Mouse (Mus musculus) stomach, postnatal 0 days (tissue): Measurements from ENCODE around the gene Furin. TPM values are rescaled to one million over a fixed set of nuclear protein-coding genes. Genes with fewer than 3 reads are reported as not detected.
A peak's percentile ranks its signal among the peaks of the same experiment; 100 is the strongest.

ENCODE experiments used
- ATAC-seq: fragments of 200-750 bp; cut with Nextera tagmentation; 2 replicates; pipeline ENCODE4 v1.8.0; 2017; ENCODE audit not compliant: low FRiP score, low TSS enrichment
- DNase-seq: peaks from one replicate; pipeline ENCODE4 v3.0.0-alpha.2; 2016; ENCODE audit warnings: low spot score
- H3K27ac ChIP-seq: fragments of 300-500 bp; sonication (generic); replicated peaks from 2 replicates; pipeline ENCODE4 v1.5.1; 2014; ENCODE audit warnings: mild to moderate bottlenecking, control low read depth
- H3K27me3 ChIP-seq: fragments of 300-500 bp; sonication (generic); 2 replicates; pipeline ENCODE4 v1.6.1; 2014; ENCODE audit warnings: low read length; ENCODE audit not compliant: control insufficient read depth, insufficient read depth
- H3K36me3 ChIP-seq: fragments of 300-500 bp; sonication (generic); 2 replicates; pipeline ENCODE4 v1.6.1; 2014; ENCODE audit warnings: low read length, mixed read lengths; ENCODE audit not compliant: control insufficient read depth, insufficient read depth
- H3K4me1 ChIP-seq: fragments of 300-500 bp; sonication (generic); replicated peaks from 2 replicates; pipeline ENCODE4 v1.6.1; 2014; ENCODE audit warnings: antibody characterized with exemption; ENCODE audit not compliant: control insufficient read depth, insufficient read depth
- H3K4me2 ChIP-seq: fragments of 300-500 bp; sonication (generic); replicated peaks from 2 replicates; pipeline ENCODE4 v1.6.1; 2014; ENCODE audit warnings: low read depth, mild to moderate bottlenecking, control low read depth, moderate library complexity
- H3K4me3 ChIP-seq: fragments of 300-500 bp; sonication (generic); 2 replicates; pipeline ENCODE4 v1.5.1; 2014; ENCODE audit warnings: low read depth, low read length, control low read depth
- H3K9ac ChIP-seq: fragments of 300-500 bp; sonication (generic); 2 replicates; pipeline ENCODE4 v1.6.1; 2014; ENCODE audit warnings: mild to moderate bottlenecking, low read length, control low read depth, mixed read lengths
- H3K9me3 ChIP-seq: fragments of 300-500 bp; sonication (generic); 2 replicates; pipeline ENCODE4 v1.6.1; 2016; ENCODE audit warnings: low read length; ENCODE audit not compliant: control insufficient read depth
- CTCF ChIP-seq: IDR thresholded peaks from 2 replicates; pipeline ENCODE4 v1.5.1; 2016; ENCODE audit warnings: antibody characterized with exemption, low read depth, mild to moderate bottlenecking, moderate library complexity
- EP300 ChIP-seq: optimal IDR thresholded peaks from 2 replicates; pipeline ENCODE3; 2016; ENCODE audit warnings: antibody characterized with exemption
- WGBS: fragments of 180-500 bp; shearing (Covaris S2); extraction: QIAGEN DNeasy Blood & Tissue Kit; methylation state at CpG from one replicate; pipeline ENCODE4 v1.1.7; 2014; 5-methylcytosine and 5-hydroxymethylcytosine counted together
- polyA plus RNA-seq: library from polyadenylated mRNA; unstranded; fragments of >200 nt; fragmentation: Nextera tagmentation; extraction: Ambion mirVana; gene quantifications from 2 replicates; pipeline ENCODE4 v1.2.1, GENCODE M21; 2015

Furin gene
- polyA plus RNA-seq, 1 experiment from 2014 or later, result 17.6 TPM

DNA sequence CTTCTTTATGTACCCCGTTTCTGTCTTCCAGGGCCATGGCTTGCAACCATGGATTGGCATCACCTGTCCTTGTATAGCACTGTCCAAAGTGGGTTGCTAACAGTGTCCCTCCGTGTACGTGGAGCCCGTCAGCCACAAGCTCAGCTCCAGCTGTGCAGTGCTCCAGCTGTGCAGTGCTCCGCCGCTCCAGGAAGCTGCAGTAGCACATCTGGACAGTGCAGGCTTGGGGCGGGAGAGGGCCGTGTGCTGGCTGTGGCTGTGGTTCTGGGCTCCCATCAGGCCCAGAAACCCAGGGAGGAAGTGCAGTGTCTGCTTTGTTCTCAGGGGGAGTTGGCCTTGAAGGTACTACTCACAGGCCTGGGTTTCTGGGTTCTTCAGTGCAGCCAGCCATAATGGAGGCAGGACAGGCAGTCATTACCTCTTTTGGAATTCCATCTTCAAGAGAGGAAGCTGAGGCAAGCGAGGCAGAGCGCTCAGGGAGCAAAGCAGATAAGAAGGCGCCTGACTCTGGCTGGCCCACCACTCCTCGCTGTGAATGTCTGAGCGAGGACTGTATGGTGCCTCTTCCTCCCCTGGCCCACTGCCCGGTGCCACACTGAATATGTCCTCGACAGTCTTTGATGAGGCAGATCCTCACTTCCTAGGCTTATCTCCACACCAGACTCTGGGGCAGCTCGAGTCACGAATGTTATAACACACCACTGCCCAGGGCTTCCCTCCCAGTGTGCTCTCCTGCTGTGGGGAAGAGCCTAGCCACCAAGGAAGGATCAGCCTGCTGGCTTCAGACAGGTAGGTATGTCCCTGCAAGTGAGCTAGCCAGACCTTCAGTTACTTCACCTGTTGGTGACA lies 39.4 kb upstream of the Furin start:
- ATAC-seq (0 out of 2 replicates have a peak, but pooled peaks have one; percentile 15), DNase-seq (no peak)
- H3K9me3 ChIP-seq, result no peaks in the 10 kb centered on the region
- no peak overlapping the region for H3K27ac ChIP-seq
- no peaks in the 10 kb centered on the region for H3K27me3 ChIP-seq
- WGBS, result 63% methylated on average over 17 of the region's 17 CpGs
- H3K4me2 ChIP-seq, result no peak overlapping the region
- H3K4me1 ChIP-seq, result 0 out of 2 replicates have a peak, but pooled peaks cover 5% of the 10 kb centered on the region
- TF ChIP-seq EP300, result no peak
- no peak for TF ChIP-seq CTCF
- H3K36me3 ChIP-seq, result no peaks in the 10 kb centered on the region
- H3K4me3 ChIP-seq, result no peak overlapping the region
- H3K9ac ChIP-seq, result no peak overlapping the region

DNA sequence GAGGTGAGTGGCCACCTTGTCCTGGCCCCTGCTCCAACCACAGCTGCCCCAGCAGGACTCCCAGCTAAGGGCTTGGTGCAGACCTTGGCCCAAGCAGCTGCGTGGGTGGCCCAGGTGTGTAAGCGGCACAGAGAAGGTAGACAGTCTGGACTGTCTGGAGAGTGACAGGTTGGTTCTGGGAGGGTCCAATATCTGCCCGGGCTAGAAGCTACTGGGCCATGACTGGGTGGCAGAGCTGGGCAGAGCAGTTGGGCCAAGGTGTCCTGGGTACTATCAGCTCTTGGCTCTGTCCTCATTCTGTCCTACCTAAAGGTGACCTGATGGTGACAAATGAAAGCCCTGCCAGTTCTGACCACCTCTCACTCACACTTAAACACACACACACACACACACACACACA lies 37.9 kb upstream of the Furin start:
- Histone ChIP-seq H3K4me1 (0 out of 2 replicates have a peak, but pooled peaks cover 5% of the 10 kb centered on the region), H3K4me2 (no peak overlapping the region), H3K9ac (no peak overlapping the region), H3K27me3 (no peaks in the 10 kb centered on the region), H3K9me3 (no peaks in the 10 kb centered on the region), H3K27ac (no peak overlapping the region), H3K4me3 (no peak overlapping the region), H3K36me3 (no peaks in the 10 kb centered on the region)
- TF ChIP-seq EP300, result no peak
- DNase-seq (no peak), ATAC-seq (no peak)
- 86% methylated on average over 3 of the region's 3 CpGs for WGBS

DNA sequence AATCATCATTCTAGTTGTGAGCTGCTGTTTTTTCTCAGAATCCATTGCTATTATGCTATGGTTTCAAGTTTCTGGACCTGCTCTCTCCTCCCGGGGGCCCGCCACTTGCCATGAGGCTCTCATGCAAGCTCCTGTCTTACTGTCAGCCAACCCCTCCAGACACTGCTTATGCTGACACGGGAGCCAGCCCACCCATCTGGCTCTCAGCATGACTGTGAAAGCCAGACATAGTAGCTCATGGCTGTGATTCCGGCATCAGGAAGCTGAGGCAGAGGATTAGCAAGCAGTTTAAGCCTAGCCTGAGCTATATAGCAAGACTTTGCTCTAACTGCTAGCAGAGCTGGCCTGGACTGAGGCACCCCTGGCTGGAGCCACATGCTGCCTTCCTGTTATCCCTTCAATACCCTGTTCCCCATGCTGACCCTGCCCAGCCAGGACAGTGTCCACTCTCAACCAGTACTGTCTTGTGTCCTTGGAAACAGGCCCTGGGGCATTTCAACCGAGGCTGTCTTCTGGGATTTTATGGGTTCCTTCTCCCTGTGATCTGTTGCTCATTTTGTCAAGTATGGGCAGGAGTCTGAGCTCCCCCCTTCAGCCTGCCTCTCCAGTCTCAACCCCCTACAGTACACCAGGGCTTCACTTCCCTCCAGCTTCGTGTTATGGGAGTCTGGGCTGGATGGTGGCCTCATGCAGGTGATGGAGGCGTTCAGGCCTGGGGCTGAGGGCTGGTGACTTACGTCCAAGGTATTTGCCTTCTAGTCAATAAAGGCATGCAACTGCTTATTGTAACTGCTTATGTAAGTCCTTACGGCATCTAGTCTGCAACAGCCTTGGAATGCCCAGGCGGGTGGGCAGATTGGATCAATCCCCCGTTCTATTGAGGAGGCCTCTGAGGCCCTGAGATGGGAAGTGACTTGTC lies 37.0 kb upstream of the Furin start:
- Histone ChIP-seq H3K4me2 (no peak overlapping the region), H3K27me3 (no peaks in the 10 kb centered on the region), H3K9ac (no peak overlapping the region), H3K36me3 (no peaks in the 10 kb centered on the region), H3K4me3 (no peak overlapping the region), H3K4me1 (0 out of 2 replicates have a peak, but pooled peaks cover 5% of the 10 kb centered on the region), H3K27ac (no peak overlapping the region), H3K9me3 (no peaks in the 10 kb centered on the region)
- no peak for ATAC-seq
- 62% methylated on average over 11 of the region's 11 CpGs for WGBS
- TF ChIP-seq CTCF (no peak), EP300 (no peak)
- DNase-seq, result no peak

DNA sequence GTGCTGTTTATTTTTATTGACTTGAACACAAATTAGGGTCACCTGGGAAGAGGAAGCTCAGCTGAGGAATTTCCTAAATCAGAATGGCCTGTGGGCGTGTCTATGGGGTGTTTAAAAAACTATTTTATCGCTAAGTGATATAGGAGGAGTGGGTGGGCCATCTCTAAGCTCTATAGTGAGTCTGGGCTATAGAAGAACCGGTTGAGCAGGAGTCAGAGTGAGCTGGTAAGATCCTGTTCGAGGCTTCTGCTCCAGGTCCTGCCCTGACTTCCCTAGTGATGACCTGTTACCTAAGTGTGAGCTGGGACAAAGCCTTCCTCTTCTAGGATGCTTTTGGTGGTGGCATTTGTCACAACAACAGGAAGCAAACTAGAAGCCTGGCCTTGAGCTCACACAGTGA lies 35.4 kb upstream of the Furin start:
- ATAC-seq, result 0 out of 2 replicates have a peak, but pooled peaks have one; percentile 31
- H3K4me2 ChIP-seq, result no peak overlapping the region
- H3K36me3 ChIP-seq, result no peaks in the 10 kb centered on the region
- 0 out of 2 replicates have a peak, but pooled peaks cover 5% of the 10 kb centered on the region for H3K4me1 ChIP-seq
- H3K9me3 ChIP-seq, result no peaks in the 10 kb centered on the region
- no peak overlapping the region for H3K9ac ChIP-seq
- H3K27ac ChIP-seq, result no peak overlapping the region
- no peak for DNase-seq
- no peaks in the 10 kb centered on the region for H3K27me3 ChIP-seq
- 40% methylated on average over 4 of the region's 4 CpGs for WGBS
- no peak for TF ChIP-seq CTCF
- TF ChIP-seq EP300, result no peak
- no peak overlapping the region for H3K4me3 ChIP-seq

DNA sequence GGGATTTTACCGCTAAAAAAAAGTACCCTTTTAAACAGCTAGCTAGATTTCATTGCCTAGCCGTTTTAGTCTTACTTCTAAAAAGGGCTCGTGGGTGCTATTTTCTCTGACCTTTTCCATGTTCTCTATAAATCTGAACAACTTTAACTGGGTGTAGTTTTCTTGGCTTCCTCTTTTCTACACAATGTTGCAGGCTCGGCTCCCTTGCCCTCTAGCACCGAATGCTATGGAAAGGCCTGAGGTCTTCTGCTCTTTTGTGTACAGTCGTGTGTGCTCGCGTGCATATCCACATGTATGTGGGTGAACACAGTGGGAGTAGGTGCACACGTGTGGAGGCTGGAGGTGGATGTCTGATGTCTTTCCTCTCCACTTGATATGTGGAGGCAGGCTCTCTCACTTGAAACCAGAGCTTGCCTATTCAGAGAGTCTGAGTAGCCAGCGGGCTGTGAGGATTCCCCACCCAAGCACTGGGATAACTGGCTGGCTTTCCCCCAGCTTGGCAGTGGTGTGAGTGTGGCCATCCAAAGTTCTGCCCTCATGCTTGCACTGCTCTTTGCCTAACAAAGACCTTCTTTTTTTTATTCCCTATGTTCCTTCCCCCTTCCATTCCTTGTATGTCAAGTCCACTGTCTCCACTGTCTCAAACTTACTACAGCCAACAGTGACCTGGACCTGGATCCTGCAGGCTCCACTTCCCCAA lies 34.7 kb upstream of the Furin start:
- TF ChIP-seq CTCF (no peak), EP300 (no peak)
- no peaks in the 10 kb centered on the region for H3K9me3 ChIP-seq
- no peak overlapping the region for H3K27ac ChIP-seq
- ATAC-seq (no peak), DNase-seq (no peak)
- H3K4me3 ChIP-seq, result no peak overlapping the region
- H3K4me2 ChIP-seq, result no peak overlapping the region
- no peaks in the 10 kb centered on the region for H3K27me3 ChIP-seq
- no peaks in the 10 kb centered on the region for H3K36me3 ChIP-seq
- no peak overlapping the region for H3K9ac ChIP-seq
- 0 out of 2 replicates have a peak, but pooled peaks cover 2% of the 10 kb centered on the region for H3K4me1 ChIP-seq
- 74% methylated on average over 10 of the region's 10 CpGs for WGBS
